Mouse (Mus musculus): Measurements from ENCODE around the gene Zwint.

DNA sequence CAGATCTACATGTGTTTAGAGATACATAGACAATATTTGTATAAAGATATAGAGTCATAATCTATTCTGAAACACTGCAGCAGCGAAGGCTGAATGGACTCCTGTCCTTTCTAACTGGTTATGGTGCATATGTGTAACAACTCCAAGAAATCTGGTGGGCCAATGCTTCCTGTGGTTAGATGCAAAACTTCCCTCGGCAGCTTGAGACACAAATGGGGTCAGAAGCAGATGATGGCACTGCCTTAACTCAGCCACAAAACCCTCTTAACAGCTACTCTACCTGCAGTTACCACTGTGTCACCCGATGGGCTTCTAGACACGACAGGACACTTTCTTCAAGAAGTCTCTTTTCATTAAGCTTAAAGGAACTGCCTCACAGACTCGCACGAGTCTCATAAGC is 21.3 kb downstream of the Zwint start:
- no peak for TF ChIP-seq ZNF384 (IDR thresholded peaks at IDR 0.05; ENCODE audit: low read depth, low read length)
- no peak for TF ChIP-seq HCFC1 (IDR thresholded peaks at IDR 0.05; ENCODE audit: borderline replicate concordance, insufficient read depth, low read length)
- no peak for TF ChIP-seq ZC3H11A (IDR thresholded peaks at IDR 0.05; ENCODE audit: borderline replicate concordance, low read depth, low read length)
- no peak for TF ChIP-seq MAFK (IDR thresholded peaks at IDR 0.05; ENCODE audit: insufficient read depth, low read depth, low read length)
- no peak for TF ChIP-seq CHD2 (IDR thresholded peaks at IDR 0.05; ENCODE audit: low read depth, low read length)
